Mouse (Mus musculus) MEL (cell line): ENCODE measurements at regions not wholly inside any gene's neighbourhood (a gene's known extent, or its start where the extent isn't known, plus 50 kb on each side); places are given as distances from the start of the nearest gene placed in this dataset.

ENCODE experiments used
- BHLHE40 ChIP-seq: IDR thresholded peaks from 2 replicates; pipeline ENCODE4 v1.6.1; 2012; ENCODE audit warnings: low read depth, mild to moderate bottlenecking, inconsistent platforms, low read length, improper control_type of control experiment, borderline replicate concordance
- CHD1 ChIP-seq: IDR thresholded peaks from 2 replicates; pipeline ENCODE4 v1.6.1; 2012; ENCODE audit warnings: low read depth, mild to moderate bottlenecking, inconsistent platforms, low read length, improper control_type of control experiment
- EP300 ChIP-seq, 2 experiments: IDR thresholded peaks; 2 replicates each; pipeline ENCODE4 v1.6.1; 2011; ENCODE audit warnings: improper control_type of control experiment in 2 of 2, low read length in 2 of 2, low read depth in 1 of 2, mild to moderate bottlenecking in 1 of 2
- GATA1 ChIP-seq: IDR thresholded peaks from 2 replicates; pipeline ENCODE4 v1.6.1; 2011; ENCODE audit warnings: low read depth, low read length, improper control_type of control experiment
- POLR2A ChIP-seq, 2 experiments: IDR thresholded peaks; 2 replicates each; pipeline ENCODE4 v1.6.1; 2011 to 2012; ENCODE audit warnings: low read length in 2 of 2, mild to moderate bottlenecking in 2 of 2, control low read depth in 1 of 2, improper control_type of control experiment in 1 of 2, low read depth in 1 of 2, moderate library complexity in 1 of 2; ENCODE audit not compliant: control insufficient read depth in 1 of 2, insufficient read depth in 1 of 2, poor library complexity in 1 of 2
- POLR2AphosphoS2 ChIP-seq: IDR thresholded peaks from 2 replicates; pipeline ENCODE4 v1.6.1; 2011; ENCODE audit warnings: low read length, improper control_type of control experiment
- SIN3A ChIP-seq: IDR thresholded peaks from 2 replicates; pipeline ENCODE4 v1.6.1; 2012; ENCODE audit warnings: low read length, improper control_type of control experiment, inconsistent platforms
- TAL1 ChIP-seq: IDR thresholded peaks from 2 replicates; pipeline ENCODE4 v1.6.1; 2012; ENCODE audit warnings: mild to moderate bottlenecking, inconsistent platforms, low read length, moderate library complexity, mixed read lengths
- UBTF ChIP-seq: IDR thresholded peaks from 2 replicates; pipeline ENCODE4 v1.6.1; 2012; ENCODE audit warnings: low read depth, mild to moderate bottlenecking, inconsistent platforms, low read length, improper control_type of control experiment, moderate library complexity, borderline replicate concordance; ENCODE audit not compliant: insufficient read depth
- ZC3H11A ChIP-seq: IDR thresholded peaks from 2 replicates; pipeline ENCODE4 v1.6.1; 2012; ENCODE audit warnings: low read depth, mild to moderate bottlenecking, inconsistent platforms, low read length, improper control_type of control experiment
- ZNF384 ChIP-seq: IDR thresholded peaks from 2 replicates; pipeline ENCODE4 v1.6.1; 2012; ENCODE audit warnings: low read depth, mild to moderate bottlenecking, inconsistent platforms, low read length, improper control_type of control experiment

DNA sequence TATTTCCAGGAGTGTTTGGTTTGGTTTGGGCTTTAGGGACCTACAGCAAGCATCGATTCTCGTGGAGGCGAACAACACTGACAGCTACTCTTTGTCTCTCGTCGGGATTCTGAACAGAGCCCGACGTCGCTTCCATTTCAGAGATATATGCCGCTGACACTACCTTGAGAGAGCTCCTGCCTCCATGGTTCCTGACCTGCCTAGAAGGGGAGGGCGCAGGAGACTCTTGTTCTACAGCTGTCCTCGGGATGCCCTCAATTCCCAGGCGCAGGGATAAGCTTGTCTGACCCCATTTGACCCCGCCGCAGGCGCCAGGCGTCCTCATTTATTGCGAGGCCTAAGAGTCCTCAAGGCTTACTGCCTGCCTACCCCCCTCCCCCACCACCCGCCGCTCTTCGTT is 80.5 kb downstream of the Cd83 start:
- TF ChIP-seq GATA1 (no peak), UBTF (no peak), ZC3H11A (no peak), TAL1 (no peak), CHD1 (no peak), SIN3A (no peak), POLR2AphosphoS2 (no peak), EP300 (IDR thresholded peaks at IDR 0.05; ENCODE audit: low read depth in 1 of 2, low read length in 2 of 2) (no peak), ZNF384 (no peak), BHLHE40 (no peak), POLR2A (IDR thresholded peaks at IDR 0.05; ENCODE audit: control insufficient read depth in 1 of 2, insufficient read depth in 1 of 2, low read depth in 1 of 2, low read length in 2 of 2, poor library complexity in 1 of 2) (no peak)
